Mouse (Mus musculus): Measurements from ENCODE around the gene Frmd4a. TPM values are rescaled to one million over a fixed set of nuclear protein-coding genes. Genes with fewer than 3 reads are reported as not detected.
"Not testable (repeated sequence)": the region's sequence is repeated elsewhere in the genome, so short reads cannot be mapped to it uniquely, and the experiment has no call there.

Frmd4a gene
- total RNA-seq, 2 experiments from 2014 or later, result 216 to 254 TPM

GRCm38 (mm10) chr2:4541844-4542628, 524.5 kb downstream of the Frmd4a start:
- intact Hi-C loops (cut with DNase I), result no loop called here
- DNase-seq, result no peak

- intact Hi-C loops (cut with DNase I), result no loop called here
- DNase-seq, result no peak
Measured at GRCm38 (mm10) chr2:4542629-4543416, 525.3 kb downstream of the Frmd4a start.

GRCm38 (mm10) chr2:4543417-4543775, 525.9 kb downstream of the Frmd4a start:
- intact Hi-C loops (cut with DNase I), result no loop called here
- DNase-seq, result no peak

GRCm38 (mm10) chr2:4544360-4544759, 526.8 kb downstream of the Frmd4a start:
- DNase-seq, result no peak
- intact Hi-C loops (cut with DNase I), result no loop called here

GRCm38 (mm10) chr2:4545261-4545660, 527.7 kb downstream of the Frmd4a start:
- no peak for DNase-seq
- intact Hi-C loops (cut with DNase I), result no loop called here

- DNase-seq, result no peak
- intact Hi-C loops (cut with DNase I), result no loop called here
Measured at GRCm38 (mm10) chr2:4547003-4547662, 529.6 kb downstream of the Frmd4a start.

- intact Hi-C loops (cut with DNase I), result no loop called here
- no peak for DNase-seq
Measured at GRCm38 (mm10) chr2:4549271-4549670, 531.8 kb downstream of the Frmd4a start.

- DNase-seq, result no peak
- intact Hi-C loops (cut with DNase I), result no loop called here
Measured at GRCm38 (mm10) chr2:4550017-4550763, 532.7 kb downstream of the Frmd4a start.

GRCm38 (mm10) chr2:4551438-4551837, 533.9 kb downstream of the Frmd4a start:
- intact Hi-C loops (cut with DNase I), result no loop called here
- DNase-seq, result no peak

GRCm38 (mm10) chr2:4551866-4552265, 534.3 kb downstream of the Frmd4a start:
- intact Hi-C loops (cut with DNase I), result no loop called here
- DNase-seq, result no peak

- no peak for DNase-seq
- intact Hi-C loops (cut with DNase I), result no loop called here
Measured at GRCm38 (mm10) chr2:4552486-4552885, 535.0 kb downstream of the Frmd4a start.

GRCm38 (mm10) chr2:4555221-4555631, 537.7 kb downstream of the Frmd4a start:
- DNase-seq, result no peak
- intact Hi-C loops (cut with DNase I), result no loop called here

- no peak for DNase-seq
- intact Hi-C loops (cut with DNase I), result no loop called here
Measured at GRCm38 (mm10) chr2:4556188-4556587, 538.7 kb downstream of the Frmd4a start.

- intact Hi-C loops (cut with DNase I), result no loop called here
- DNase-seq, result no peak
Measured at GRCm38 (mm10) chr2:4557028-4557427, 539.5 kb downstream of the Frmd4a start.

- DNase-seq, result peak; percentile 63
- intact Hi-C loops (cut with DNase I), result no loop called here
Measured at GRCm38 (mm10) chr2:4557466-4557865, 539.9 kb downstream of the Frmd4a start.

- no peak for DNase-seq
- intact Hi-C loops (cut with DNase I), result no loop called here
Measured at GRCm38 (mm10) chr2:4558651-4559203, 541.2 kb downstream of the Frmd4a start.

GRCm38 (mm10) chr2:4559211-4559882, 541.8 kb downstream of the Frmd4a start:
- peak; percentile 80 for DNase-seq
- intact Hi-C loops (cut with DNase I), result no loop called here

- intact Hi-C loops (cut with DNase I), result no loop called here
- DNase-seq, result no peak
Measured at GRCm38 (mm10) chr2:4559883-4560247, 542.3 kb downstream of the Frmd4a start.

GRCm38 (mm10) chr2:4560516-4560915, 543.0 kb downstream of the Frmd4a start:
- intact Hi-C loops (cut with DNase I), result not testable (repeated sequence)

GRCm38 (mm10) chr2:4561196-4561595, 543.7 kb downstream of the Frmd4a start:
- intact Hi-C loops (cut with DNase I), result no loop called here
- DNase-seq, result no peak

More at GRCm38 (mm10) chr2:4560516-4560915, 543.0 kb downstream of the Frmd4a start:
- DNase-seq, result not testable (repeated sequence)

All from left cerebral cortex, postnatal 4 days (tissue).